Mouse (Mus musculus) embryonic fibroblast, embryonic 13.5 days (primary cell): ENCODE data around the gene Gas2l1.

ENCODE experiments used
- CTCF ChIP-seq: IDR thresholded peaks from 2 replicates; pipeline ENCODE4 v1.5.1; 2011; ENCODE audit warnings: mild to moderate bottlenecking, control low read depth, low read length, moderate library complexity, borderline replicate concordance; ENCODE audit not compliant: insufficient read depth
- POLR2A ChIP-seq: IDR thresholded peaks from 2 replicates; pipeline ENCODE4 v1.6.1; 2011; ENCODE audit warnings: low read depth, mild to moderate bottlenecking, control low read depth, low read length, moderate library complexity

- no peak for TF ChIP-seq CTCF
- no peak for TF ChIP-seq POLR2A
Measured at GRCm38 (mm10) chr11:5058783-5059182, 6.3 kb downstream of the Gas2l1 start.
